Mouse (Mus musculus) liver, embryonic 11.5 days (tissue): Measurements from ENCODE around the gene Zswim1. TPM values are rescaled to one million over a fixed set of nuclear protein-coding genes. Genes with fewer than 3 reads are reported as not detected.
A peak's percentile ranks its signal among the peaks of the same experiment; 100 is the strongest.

ENCODE experiments used
- ATAC-seq: fragments of 200-750 bp; cut with Nextera tagmentation; replicated peaks from 2 replicates; pipeline ENCODE4 v1.8.0; 2017; ENCODE audit warnings: moderate number of reproducible peaks, mild to moderate bottlenecking, moderate TSS enrichment, moderate library complexity; ENCODE audit not compliant: low FRiP score
- DNase-seq: peaks from one replicate; pipeline ENCODE4 v3.0.0-alpha.2; 2017; ENCODE audit warnings: low spot score
- H3K27ac ChIP-seq: fragments of 300-500 bp; sonication (generic); 2 replicates; pipeline ENCODE4 v1.5.1; 2014; ENCODE audit warnings: mild to moderate bottlenecking, low read depth, low read length, control low read depth
- H3K27me3 ChIP-seq: fragments of 300-500 bp; sonication (generic); replicated peaks from 2 replicates; pipeline ENCODE4 v1.6.1; 2014; ENCODE audit warnings: low read length, mixed read lengths; ENCODE audit not compliant: control insufficient read depth, insufficient read depth
- H3K36me3 ChIP-seq: fragments of 300-500 bp; sonication (generic); 2 replicates; pipeline ENCODE4 v1.6.1; 2014; ENCODE audit warnings: mild to moderate bottlenecking, low read length, moderate library complexity, mixed read lengths; ENCODE audit not compliant: control insufficient read depth, insufficient read depth
- H3K4me1 ChIP-seq: fragments of 300-500 bp; sonication (generic); replicated peaks from 2 replicates; pipeline ENCODE4 v1.6.1; 2014; ENCODE audit warnings: low read length, mixed read lengths; ENCODE audit not compliant: control insufficient read depth, insufficient read depth
- H3K4me2 ChIP-seq: fragments of 300-500 bp; sonication (generic); 2 replicates; pipeline ENCODE4 v1.6.1; 2014; ENCODE audit warnings: mild to moderate bottlenecking, control low read depth, moderate library complexity
- H3K4me3 ChIP-seq: fragments of 300-500 bp; sonication (generic); 2 replicates; pipeline ENCODE4 v1.5.1; 2014; ENCODE audit warnings: low read depth, low read length, control low read depth
- H3K9ac ChIP-seq: fragments of 300-500 bp; sonication (generic); 2 replicates; pipeline ENCODE4 v1.6.1; 2014; ENCODE audit warnings: low read depth, low read length, control low read depth
- H3K9me3 ChIP-seq: fragments of 300-500 bp; sonication (generic); 2 replicates; pipeline ENCODE4 v1.6.1; 2016; ENCODE audit warnings: low read length, inconsistent platforms, mixed read lengths; ENCODE audit not compliant: control insufficient read depth
- WGBS: fragments of 180-500 bp; shearing (Covaris S2); extraction: QIAGEN DNeasy Blood & Tissue Kit; methylation state at CpG from one replicate; pipeline ENCODE4 v1.1.7; 2014; 5-methylcytosine and 5-hydroxymethylcytosine counted together
- polyA plus RNA-seq: library from polyadenylated mRNA; unstranded; fragments of >200 nt; fragmentation: Nextera tagmentation; extraction: Ambion mirVana; gene quantifications from 2 replicates; pipeline ENCODE4 v1.2.1, GENCODE M21; 2014

Gene Zswim1
- polyA plus RNA-seq, 1 experiment from 2014 or later = 13.7 TPM

- H3K4me2 ChIP-seq = no peak overlapping the region
These were observed 34.1 kb upstream of the Zswim1 start for GRCm38 (mm10) chr2:164788411-164788810.

GRCm38 (mm10) chr2:164790451-164790850 is 32.0 kb upstream of the Zswim1 start:
- Histone ChIP-seq H3K36me3 (peaks cover 16% of the 10 kb centered on the region), H3K9me3 (no peaks in the 10 kb centered on the region), H3K27ac (no peak overlapping the region), H3K9ac (no peak overlapping the region), H3K4me2 (no peak overlapping the region), H3K4me3 (no peak overlapping the region), H3K27me3 (0 out of 2 replicates have a peak, but pooled peaks cover 3% of the 10 kb centered on the region), H3K4me1 (0 out of 2 replicates have a peak, but pooled peaks cover 8% of the 10 kb centered on the region)
- DNase-seq (no peak), ATAC-seq (no peak)
- 80% methylated on average over 4 of the region's 4 CpGs for WGBS

More at GRCm38 (mm10) chr2:164788411-164788810, 34.1 kb upstream of the Zswim1 start:
- H3K36me3 ChIP-seq = peaks cover 6% of the 10 kb centered on the region
- no peaks in the 10 kb centered on the region for H3K9me3 ChIP-seq
- 0 out of 2 replicates have a peak, but pooled peaks cover 14% of the 10 kb centered on the region for H3K4me1 ChIP-seq
- DNase-seq (no peak), ATAC-seq (0 out of 2 replicates have a peak, but pooled peaks have one; percentile 24)
- H3K4me3 ChIP-seq = no peak overlapping the region
- WGBS = 70% methylated on average over 4 of the region's 4 CpGs
- H3K27ac ChIP-seq = no peak overlapping the region
- H3K27me3 ChIP-seq = 0 out of 2 replicates have a peak, but pooled peaks cover 3% of the 10 kb centered on the region
- H3K9ac ChIP-seq = no peak overlapping the region

GRCm38 (mm10) chr2:164791841-164792261 is 30.6 kb upstream of the Zswim1 start:
- peaks cover 22% of the 10 kb centered on the region for H3K36me3 ChIP-seq
- no peak for ATAC-seq
- WGBS = 94% methylated on average over 18 of the region's 18 CpGs

GRCm38 (mm10) chr2:164792400-164793190 is 29.9 kb upstream of the Zswim1 start:
- H3K36me3 ChIP-seq = peaks cover 25% of the 10 kb centered on the region

More at GRCm38 (mm10) chr2:164791841-164792261, 30.6 kb upstream of the Zswim1 start:
- DNase-seq = peak; percentile 29
- H3K4me1 ChIP-seq = 0 out of 2 replicates have a peak, but pooled peaks cover 4% of the 10 kb centered on the region
- no peak overlapping the region for H3K4me2 ChIP-seq
- no peak overlapping the region for H3K9ac ChIP-seq
- no peaks in the 10 kb centered on the region for H3K27me3 ChIP-seq
- H3K27ac ChIP-seq = no peak overlapping the region
- no peak overlapping the region for H3K4me3 ChIP-seq
- H3K9me3 ChIP-seq = no peaks in the 10 kb centered on the region

GRCm38 (mm10) chr2:164793236-164793635 is 29.2 kb upstream of the Zswim1 start:
- H3K27me3 ChIP-seq = no peaks in the 10 kb centered on the region
- DNase-seq = no peak
- no peak for ATAC-seq
- H3K27ac ChIP-seq = no peak overlapping the region
- H3K4me3 ChIP-seq = no peak overlapping the region
- no peak overlapping the region for H3K4me2 ChIP-seq
- H3K9me3 ChIP-seq = no peaks in the 10 kb centered on the region
- 83% methylated on average over 3 of the region's 3 CpGs for WGBS
- 0 out of 2 replicates have a peak, but pooled peaks cover 3% of the 10 kb centered on the region for H3K4me1 ChIP-seq
- H3K9ac ChIP-seq = no peak overlapping the region
- peaks cover 29% of the 10 kb centered on the region for H3K36me3 ChIP-seq

More at GRCm38 (mm10) chr2:164792400-164793190, 29.9 kb upstream of the Zswim1 start:
- Histone ChIP-seq H3K27me3 (no peaks in the 10 kb centered on the region), H3K9me3 (no peaks in the 10 kb centered on the region), H3K4me1 (0 out of 2 replicates have a peak, but pooled peaks cover 4% of the 10 kb centered on the region), H3K27ac (no peak overlapping the region), H3K4me2 (no peak overlapping the region), H3K4me3 (no peak overlapping the region), H3K9ac (no peak overlapping the region)
- ATAC-seq (no peak), DNase-seq (no peak)
- WGBS = 91% methylated on average over 12 of the region's 12 CpGs

GRCm38 (mm10) chr2:164793772-164794171 is 28.7 kb upstream of the Zswim1 start:
- H3K4me1 ChIP-seq = no peaks in the 10 kb centered on the region
- 88% methylated on average over 2 of the region's 2 CpGs for WGBS
- H3K36me3 ChIP-seq = peaks cover 29% of the 10 kb centered on the region
- H3K27me3 ChIP-seq = no peaks in the 10 kb centered on the region
- H3K4me3 ChIP-seq = no peak overlapping the region
- H3K9me3 ChIP-seq = no peaks in the 10 kb centered on the region
- ATAC-seq = no peak
- H3K9ac ChIP-seq = no peak overlapping the region
- H3K4me2 ChIP-seq = no peak overlapping the region
- DNase-seq = no peak
- no peak overlapping the region for H3K27ac ChIP-seq

GRCm38 (mm10) chr2:164794293-164794692 is 28.2 kb upstream of the Zswim1 start:
- H3K36me3 ChIP-seq = peaks cover 29% of the 10 kb centered on the region
- no peak overlapping the region for H3K4me3 ChIP-seq
- H3K4me1 ChIP-seq = no peaks in the 10 kb centered on the region
- H3K27ac ChIP-seq = no peak overlapping the region
- DNase-seq = peak; percentile 60
- H3K4me2 ChIP-seq = no peak overlapping the region
- 32% methylated on average over 5 of the region's 5 CpGs for WGBS
- peak; percentile 71 for ATAC-seq
- H3K27me3 ChIP-seq = no peaks in the 10 kb centered on the region
- H3K9ac ChIP-seq = no peak overlapping the region
- H3K9me3 ChIP-seq = no peaks in the 10 kb centered on the region

GRCm38 (mm10) chr2:164795868-164796267 is 26.6 kb upstream of the Zswim1 start:
- no peak overlapping the region for H3K4me3 ChIP-seq
- DNase-seq (no peak), ATAC-seq (no peak)
- no peaks in the 10 kb centered on the region for H3K4me1 ChIP-seq
- no peaks in the 10 kb centered on the region for H3K9me3 ChIP-seq
- H3K4me2 ChIP-seq = no peak overlapping the region
- H3K27me3 ChIP-seq = no peaks in the 10 kb centered on the region
- peaks cover 37% of the 10 kb centered on the region for H3K36me3 ChIP-seq
- WGBS = 87% methylated on average over 4 of the region's 4 CpGs
- no peak overlapping the region for H3K27ac ChIP-seq
- no peak overlapping the region for H3K9ac ChIP-seq
